Mouse (Mus musculus): ENCODE measurements around the gene Tmem120b. TPM values are rescaled to one million over a fixed set of nuclear protein-coding genes. Genes with fewer than 3 reads are reported as not detected.

Gene Tmem120b
- polyA plus RNA-seq, 1 experiment from 2014 or later, result 11.4 TPM

DNA sequence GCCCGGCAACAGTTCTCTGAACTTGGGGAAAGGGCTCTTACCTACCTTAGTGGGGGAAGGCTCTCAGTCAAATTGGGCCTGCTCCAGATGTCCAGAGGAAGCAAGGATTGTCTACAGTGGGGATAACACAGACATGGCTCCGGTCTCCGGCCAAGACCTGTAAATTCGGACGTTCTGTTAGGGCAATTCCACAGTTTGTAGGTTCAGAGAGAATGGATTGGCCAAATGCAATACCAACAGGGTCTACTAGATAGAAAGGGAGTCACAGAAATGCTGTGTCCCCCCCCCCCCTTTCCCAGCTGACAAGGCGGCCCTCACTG, 69.7 kb downstream of the Tmem120b start:
- H3K4me1 ChIP-seq (ENCODE audit: control insufficient read depth, insufficient read depth, low read length), result peaks cover 58% of the 10 kb centered on the region
- H3K4me3 ChIP-seq (ENCODE audit: low read depth, low read length), result peak overlapping the region; percentile 92
- no peak for ATAC-seq (replicated peaks; ENCODE audit: insufficient number of reproducible peaks, low FRiP score, low TSS enrichment)
- H3K27me3 ChIP-seq (ENCODE audit: control insufficient read depth, insufficient read depth, low read length), result no peaks in the 10 kb centered on the region
- no peaks in the 10 kb centered on the region for H3K36me3 ChIP-seq (ENCODE audit: control insufficient read depth, insufficient read depth, low read length)
- H3K9ac ChIP-seq (ENCODE audit: low read depth, low read length), result peak overlapping the region; percentile 100
- no peaks in the 10 kb centered on the region for H3K9me3 ChIP-seq (replicated peaks; ENCODE audit: control insufficient read depth, low read length)
- H3K4me2 ChIP-seq, result peak overlapping the region; percentile 100
- under 1% methylated on average over 6 of the region's 6 CpGs for WGBS (ENCODE audit: insufficient replicate concordance)
- H3K27ac ChIP-seq (ENCODE audit: low read depth, low read length), result peak overlapping the region; percentile 100

DNA sequence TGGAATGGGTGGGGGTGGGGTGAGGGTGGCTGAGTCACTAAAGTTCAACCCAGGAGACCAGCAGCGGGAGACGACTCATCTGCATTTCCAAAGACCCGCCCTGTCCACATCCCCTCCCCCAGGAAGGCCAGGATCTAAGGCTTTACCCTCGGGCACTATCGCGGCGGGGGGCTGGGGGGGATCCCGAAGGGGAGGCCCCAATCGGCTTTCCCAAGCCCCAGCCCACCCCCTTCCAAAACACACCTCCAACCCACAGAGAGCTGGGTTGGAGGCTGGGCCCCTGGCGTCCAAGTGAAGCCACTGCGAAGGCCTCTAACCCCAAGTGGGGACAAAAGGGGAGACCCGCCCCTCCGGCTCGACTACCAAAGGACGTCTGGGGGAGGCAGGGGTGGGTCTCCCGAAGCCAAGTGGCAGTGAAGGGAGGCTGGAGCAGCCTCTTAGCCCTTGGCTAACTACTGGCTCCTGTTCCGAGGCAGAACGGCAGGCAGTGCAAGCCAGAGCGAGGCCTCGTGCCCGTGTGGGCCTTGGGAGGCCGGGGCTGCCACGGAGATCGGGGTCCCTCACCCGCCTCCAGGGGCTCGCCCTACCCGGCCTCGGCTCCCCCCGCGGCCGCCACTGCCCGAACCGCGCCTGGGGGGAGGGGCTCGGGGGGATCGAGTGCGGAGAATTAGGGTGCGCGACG, 70.2 kb downstream of the Tmem120b start:
- peaks cover 55% of the 10 kb centered on the region for H3K4me1 ChIP-seq (ENCODE audit: control insufficient read depth, insufficient read depth, low read length)
- ATAC-seq (replicated peaks; ENCODE audit: insufficient number of reproducible peaks, low FRiP score, low TSS enrichment), result peak; percentile 49
- whole genome bisulfite sequencing (ENCODE audit: insufficient replicate concordance), result 1% methylated on average over 40 of the region's 40 CpGs

DNA sequence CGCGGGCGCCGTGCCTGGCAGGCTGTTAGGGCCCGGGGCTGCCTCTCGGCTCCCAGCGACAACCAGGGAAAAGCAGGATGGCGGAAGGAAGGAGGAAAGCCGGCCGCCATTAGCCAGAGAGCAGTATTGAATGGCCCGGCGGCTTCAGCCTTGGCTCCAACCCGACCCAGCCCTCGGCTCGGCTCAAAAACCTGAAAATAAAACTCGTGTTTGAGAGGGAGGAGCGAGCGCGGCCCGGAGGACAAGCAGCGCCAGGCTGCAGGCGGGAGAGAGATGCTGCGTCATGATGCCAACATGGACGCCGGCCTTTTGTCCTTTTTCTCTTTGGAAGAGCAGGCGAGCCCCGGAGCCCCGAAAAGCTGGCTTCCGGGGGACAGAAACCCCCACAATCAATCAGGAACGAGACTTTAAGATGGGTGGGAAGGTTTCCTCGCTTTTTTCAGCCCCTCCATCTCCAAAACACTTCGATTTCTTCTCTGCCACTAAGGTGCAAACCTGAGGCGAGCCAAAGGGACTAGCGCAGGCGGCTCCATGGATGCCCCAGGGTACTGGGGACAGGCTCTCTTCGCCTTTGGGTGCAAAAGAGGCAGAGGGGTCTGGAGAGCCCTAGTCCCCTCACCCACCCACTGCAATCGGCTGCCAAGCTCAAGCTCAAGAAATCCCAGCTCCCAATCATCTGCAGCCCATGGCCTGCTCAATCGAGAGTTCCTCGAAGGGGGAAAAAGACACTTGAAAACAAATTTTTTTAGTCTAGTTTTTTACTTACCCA, 70.9 kb downstream of the Tmem120b start:
- peak overlapping the region; percentile 92 for H3K4me3 ChIP-seq (ENCODE audit: low read depth, low read length)
- H3K27ac ChIP-seq (ENCODE audit: low read depth, low read length), result peak overlapping the region; percentile 100
- no peaks in the 10 kb centered on the region for H3K27me3 ChIP-seq (ENCODE audit: control insufficient read depth, insufficient read depth, low read length)
- WGBS (ENCODE audit: insufficient replicate concordance), result under 1% methylated on average over 39 of the region's 39 CpGs
- peak overlapping the region; percentile 100 for H3K9ac ChIP-seq (ENCODE audit: low read depth, low read length)
- H3K9me3 ChIP-seq (replicated peaks; ENCODE audit: control insufficient read depth, low read length), result no peaks in the 10 kb centered on the region
- H3K36me3 ChIP-seq (ENCODE audit: control insufficient read depth, insufficient read depth, low read length), result no peaks in the 10 kb centered on the region
- ATAC-seq (replicated peaks; ENCODE audit: insufficient number of reproducible peaks, low FRiP score, low TSS enrichment), result no peak
- peaks cover 51% of the 10 kb centered on the region for H3K4me1 ChIP-seq (ENCODE audit: control insufficient read depth, insufficient read depth, low read length)
- peak overlapping the region; percentile 100 for H3K4me2 ChIP-seq

More for the DNA sequence above, 70.2 kb downstream of the Tmem120b start:
- Histone ChIP-seq H3K27me3 (ENCODE audit: control insufficient read depth, insufficient read depth, low read length) (no peaks in the 10 kb centered on the region), H3K9me3 (replicated peaks; ENCODE audit: control insufficient read depth, low read length) (no peaks in the 10 kb centered on the region), H3K4me3 (ENCODE audit: low read depth, low read length) (peak overlapping the region; percentile 92), H3K4me2 (peak overlapping the region; percentile 100), H3K27ac (ENCODE audit: low read depth, low read length) (peak overlapping the region; percentile 100), H3K9ac (ENCODE audit: low read depth, low read length) (peak overlapping the region; percentile 100), H3K36me3 (ENCODE audit: control insufficient read depth, insufficient read depth, low read length) (no peaks in the 10 kb centered on the region)

DNA sequence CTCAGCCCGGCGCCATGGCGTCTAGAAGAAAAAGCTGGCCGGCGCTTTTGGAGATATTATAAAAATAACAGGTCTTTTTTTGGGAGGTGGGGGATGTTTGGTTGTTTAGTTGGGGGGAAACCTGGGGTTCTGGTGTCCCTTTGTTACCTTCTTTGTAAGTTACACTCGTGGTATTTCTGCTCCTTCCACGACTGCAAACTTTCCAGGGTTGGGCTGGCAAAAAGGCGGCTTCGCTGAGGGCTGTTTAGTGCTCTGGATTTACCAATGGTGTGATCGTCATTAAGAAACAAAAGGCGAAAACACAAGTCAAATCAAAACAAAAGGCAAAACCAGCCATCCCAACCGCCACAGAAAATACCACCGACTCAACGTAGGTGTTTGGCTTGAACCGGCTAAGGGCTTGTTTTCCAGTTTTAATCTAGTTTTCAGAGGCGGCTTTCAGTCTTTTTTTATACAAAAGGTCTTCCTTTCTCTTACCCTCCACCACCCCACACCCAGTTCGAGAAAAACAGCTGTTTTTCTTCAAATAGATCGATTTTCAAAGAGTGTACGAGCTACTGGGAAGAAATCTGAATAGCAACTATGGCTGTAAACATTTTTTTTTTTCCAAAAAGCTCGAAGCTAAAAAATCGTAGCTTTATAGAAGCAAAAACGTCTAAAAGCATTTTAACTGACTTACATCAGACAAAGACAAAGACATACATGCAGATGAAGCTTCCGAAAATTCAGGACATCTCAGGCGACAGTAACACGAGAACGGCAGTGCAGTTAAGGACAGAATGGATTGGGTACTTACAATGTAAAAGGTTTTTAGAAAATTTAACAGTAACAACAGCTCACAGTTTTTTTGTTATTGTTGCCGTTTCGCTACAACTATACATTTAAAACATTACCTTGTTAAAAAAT, 71.8 kb downstream of the Tmem120b start:
- peak overlapping the region; percentile 100 for H3K4me2 ChIP-seq
- H3K36me3 ChIP-seq (ENCODE audit: control insufficient read depth, insufficient read depth, low read length), result no peaks in the 10 kb centered on the region
- H3K27ac ChIP-seq (ENCODE audit: low read depth, low read length), result peak overlapping the region; percentile 100
- no peaks in the 10 kb centered on the region for H3K27me3 ChIP-seq (ENCODE audit: control insufficient read depth, insufficient read depth, low read length)
- peak overlapping the region; percentile 100 for H3K9ac ChIP-seq (ENCODE audit: low read depth, low read length)
- 1% methylated on average over 28 of the region's 28 CpGs for WGBS (ENCODE audit: insufficient replicate concordance)
- peak overlapping the region; percentile 92 for H3K4me3 ChIP-seq (ENCODE audit: low read depth, low read length)
- no peak for ATAC-seq (replicated peaks; ENCODE audit: insufficient number of reproducible peaks, low FRiP score, low TSS enrichment)
- H3K9me3 ChIP-seq (replicated peaks; ENCODE audit: control insufficient read depth, low read length), result no peaks in the 10 kb centered on the region
- peaks cover 51% of the 10 kb centered on the region for H3K4me1 ChIP-seq (ENCODE audit: control insufficient read depth, insufficient read depth, low read length)

DNA sequence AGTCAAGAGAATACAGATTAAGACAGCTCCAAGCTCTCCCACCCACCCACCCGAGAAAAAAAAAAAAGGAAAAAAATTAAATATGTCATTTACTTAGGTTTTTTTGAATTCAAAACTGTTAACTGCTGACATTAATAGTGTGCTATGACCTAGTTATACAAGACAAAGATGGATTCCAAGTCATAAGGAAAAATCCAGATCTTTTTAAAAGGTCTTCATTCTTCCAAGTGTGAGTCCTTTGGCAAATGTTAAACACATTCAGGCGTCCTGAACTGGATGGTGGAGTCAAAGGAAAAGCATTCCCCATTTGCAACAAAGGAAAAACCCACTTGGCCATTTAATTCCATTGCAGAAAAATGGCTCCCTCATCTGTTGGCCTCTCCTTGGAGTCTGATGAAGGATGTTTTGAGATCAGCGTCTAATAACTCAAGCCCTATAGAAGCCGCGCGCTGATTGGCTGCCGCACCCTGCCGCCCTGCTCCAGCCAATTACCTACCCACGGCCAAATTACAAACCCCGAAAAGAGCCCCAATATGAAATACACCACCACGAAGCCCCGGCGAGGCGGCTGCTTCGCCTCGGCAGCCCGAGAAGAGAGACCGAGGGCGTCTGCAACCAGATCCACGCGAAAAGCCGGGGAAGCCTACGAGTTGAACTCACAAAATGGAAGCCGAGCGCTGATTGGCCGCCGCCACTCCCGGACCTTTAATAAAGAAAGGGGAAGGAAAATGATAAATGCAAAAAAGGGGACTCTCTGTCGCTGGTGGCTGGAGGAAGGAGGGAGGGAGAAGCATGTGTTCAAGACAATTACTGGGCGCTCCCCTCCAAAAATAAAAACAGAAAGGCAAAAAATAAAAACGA, 72.7 kb downstream of the Tmem120b start:
- peak overlapping the region; percentile 100 for H3K4me2 ChIP-seq
- peaks cover 51% of the 10 kb centered on the region for H3K4me1 ChIP-seq (ENCODE audit: control insufficient read depth, insufficient read depth, low read length)
- no peaks in the 10 kb centered on the region for H3K9me3 ChIP-seq (replicated peaks; ENCODE audit: control insufficient read depth, low read length)
- H3K9ac ChIP-seq (ENCODE audit: low read depth, low read length), result peak overlapping the region; percentile 99
- peak overlapping the region; percentile 92 for H3K4me3 ChIP-seq (ENCODE audit: low read depth, low read length)
- under 1% methylated on average over 31 of the region's 31 CpGs for WGBS (ENCODE audit: insufficient replicate concordance)
- no peaks in the 10 kb centered on the region for H3K27me3 ChIP-seq (ENCODE audit: control insufficient read depth, insufficient read depth, low read length)
- peak overlapping the region; percentile 100 for H3K27ac ChIP-seq (ENCODE audit: low read depth, low read length)
- ATAC-seq (replicated peaks; ENCODE audit: insufficient number of reproducible peaks, low FRiP score, low TSS enrichment), result peak; percentile 49; the same call in 1 of the 2 replicates
- H3K36me3 ChIP-seq (ENCODE audit: control insufficient read depth, insufficient read depth, low read length), result 0 out of 2 replicates have a peak, but pooled peaks cover 2% of the 10 kb centered on the region

DNA sequence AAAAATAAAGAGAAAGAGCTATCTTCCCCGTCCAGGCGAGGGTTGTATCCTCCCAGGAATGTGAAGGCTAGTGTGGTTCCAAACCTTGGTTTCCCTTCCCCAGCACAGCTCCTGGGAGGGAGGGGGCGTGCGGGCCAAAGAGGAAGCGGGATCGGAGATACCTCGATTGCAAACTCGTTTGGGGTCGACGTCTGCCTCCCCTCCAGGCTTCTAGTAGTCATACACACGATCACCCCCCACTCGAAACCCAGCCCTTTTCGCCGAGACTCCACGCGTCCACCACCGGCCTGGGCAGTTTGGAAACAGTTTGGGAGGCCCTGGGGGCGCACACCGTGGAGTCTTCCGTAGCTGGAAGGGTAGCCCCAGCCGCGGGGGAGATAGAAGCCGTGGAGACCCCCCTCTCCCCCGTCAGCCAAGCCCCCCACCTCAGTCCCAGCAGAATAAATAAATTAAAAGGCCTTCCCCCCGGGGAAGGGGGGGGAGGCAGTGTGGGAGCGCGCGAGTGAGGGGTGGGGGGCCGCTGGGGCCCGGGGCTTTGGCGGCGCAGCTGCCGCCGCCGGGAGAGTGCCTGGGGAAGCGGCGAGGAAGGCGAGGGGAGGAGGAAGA, 73.4 kb downstream of the Tmem120b start:
- WGBS (ENCODE audit: insufficient replicate concordance), result under 1% methylated on average over 36 of the region's 38 CpGs

DNA sequence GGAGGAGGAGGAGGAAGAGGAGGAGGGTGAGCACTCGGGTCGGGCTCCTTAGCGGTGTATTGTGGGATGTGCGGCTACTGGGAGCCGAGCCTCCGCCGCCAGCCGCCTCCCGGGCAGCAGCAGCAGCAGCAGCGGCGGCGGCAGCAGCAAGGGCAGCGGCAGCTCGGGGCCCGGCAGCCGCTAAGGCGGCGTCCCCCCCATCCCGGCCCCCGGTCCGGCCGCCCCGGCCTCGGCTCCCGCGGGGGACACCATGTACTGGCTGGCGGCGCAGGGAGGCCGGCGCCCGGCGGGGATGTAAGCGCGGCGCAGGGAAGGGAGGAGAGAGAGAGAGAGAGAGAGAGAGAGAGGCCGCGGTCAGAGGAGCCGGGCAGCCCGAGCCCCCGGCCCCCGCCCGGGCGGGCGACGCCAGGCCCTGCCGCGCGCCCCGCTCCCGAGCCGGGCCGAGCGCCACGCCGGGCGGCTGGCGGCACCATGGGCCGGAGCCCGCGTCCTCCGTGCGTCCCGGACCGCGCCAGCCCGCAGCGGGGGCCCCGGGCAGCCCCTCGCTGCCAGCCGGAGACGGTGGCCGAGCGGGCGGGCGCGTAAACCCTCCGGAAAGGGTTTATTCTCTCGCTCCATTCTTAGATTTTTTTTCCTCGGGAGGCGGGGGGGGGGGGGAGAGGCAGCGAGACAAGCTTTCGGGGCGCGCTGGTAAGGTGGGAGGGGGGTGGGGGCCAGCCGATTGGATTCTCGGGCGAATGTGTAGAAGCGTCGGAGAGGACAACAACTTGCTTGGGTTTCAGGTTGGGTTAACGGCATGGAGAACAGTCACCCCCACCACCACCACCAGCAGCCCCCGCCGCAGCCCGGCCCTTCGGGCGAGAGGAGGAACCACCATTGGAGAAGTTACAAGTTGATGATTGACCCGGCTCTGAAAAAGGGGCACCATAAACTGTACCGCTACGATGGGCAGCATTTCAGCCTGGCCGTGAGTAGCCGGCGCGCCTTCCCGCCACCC, 74.2 kb downstream of the Tmem120b start, which contains the start of gene Setd1b:
TSS of gene Setd1b (plus strand) at position 33 of the 997 bp plus-strand sequence.
- no peaks in the 10 kb centered on the region for H3K27me3 ChIP-seq (ENCODE audit: control insufficient read depth, insufficient read depth, low read length)
- H3K9ac ChIP-seq (ENCODE audit: low read depth, low read length), result peak within 1 kb of the TSS; percentile 99
- peaks cover 38% of the 10 kb centered on the region for H3K4me1 ChIP-seq (ENCODE audit: control insufficient read depth, insufficient read depth, low read length)
- no peaks in the 10 kb centered on the region for H3K9me3 ChIP-seq (replicated peaks; ENCODE audit: control insufficient read depth, low read length)
- ATAC-seq (replicated peaks; ENCODE audit: insufficient number of reproducible peaks, low FRiP score, low TSS enrichment), result no peak; the same call in 1 of the 2 replicates
- WGBS (ENCODE audit: insufficient replicate concordance), result 1% methylated on average over 64 of the region's 103 CpGs
- H3K36me3 ChIP-seq (ENCODE audit: control insufficient read depth, insufficient read depth, low read length), result peaks cover 10% of the 10 kb centered on the region
- H3K27ac ChIP-seq (ENCODE audit: low read depth, low read length), result peak within 1 kb of the TSS; percentile 100
- peak within 1 kb of the TSS; percentile 92 for H3K4me3 ChIP-seq (ENCODE audit: low read depth, low read length)
- peak within 1 kb of the TSS; percentile 100 for H3K4me2 ChIP-seq

More for the DNA sequence above, 73.4 kb downstream of the Tmem120b start:
- Histone ChIP-seq H3K4me3 (ENCODE audit: low read depth, low read length) (peak overlapping the region; percentile 92), H3K4me1 (ENCODE audit: control insufficient read depth, insufficient read depth, low read length) (peaks cover 46% of the 10 kb centered on the region), H3K27me3 (ENCODE audit: control insufficient read depth, insufficient read depth, low read length) (no peaks in the 10 kb centered on the region), H3K4me2 (peak overlapping the region; percentile 100), H3K36me3 (ENCODE audit: control insufficient read depth, insufficient read depth, low read length) (peaks cover 6% of the 10 kb centered on the region; the same call in 1 of the 2 replicates), H3K27ac (ENCODE audit: low read depth, low read length) (peak overlapping the region; percentile 100), H3K9ac (ENCODE audit: low read depth, low read length) (peak overlapping the region; percentile 99), H3K9me3 (replicated peaks; ENCODE audit: control insufficient read depth, low read length) (no peaks in the 10 kb centered on the region)
- ATAC-seq (replicated peaks; ENCODE audit: insufficient number of reproducible peaks, low FRiP score, low TSS enrichment), result no peak
